In genomic region chr4:108608651-108609050, GRCm38 (mm10) we compare ENCODE assay signal across 21 mouse cellular contexts. TPM values are rescaled to one million over a fixed set of nuclear protein-coding genes. Genes with fewer than 3 reads are reported as not detected.
DNase-seq lines count a peak whose midpoint lies in the region.
"Had no signal": no experiment of that assay in that cellular context is flagged by ENCODE, and none has a peak within 500 bp of the region (broad histone marks: within the 10 kb centered on the region; RNA-seq: fewer than 3 reads in every experiment).

No protein-coding gene starts in this region.

- no peaks in the 10 kb centered on the region for H3K4me1 ChIP-seq in heart, embryonic 10.5 days
- H3K4me1 ChIP-seq: embryonic facial prominence, embryonic 10.5 days; embryonic facial prominence, embryonic 12.5 days; forebrain, embryonic 13.5 days; forebrain, embryonic 15.5 days had no signal

- peaks cover 51% of the 10 kb centered on the region for H3K36me3 ChIP-seq in heart, embryonic 10.5 days

- H3K4me3 ChIP-seq in heart, embryonic 10.5 days, result no peak overlapping the region
- H3K4me3 ChIP-seq: embryonic facial prominence, embryonic 10.5 days; embryonic facial prominence, embryonic 12.5 days; erythroblast, embryonic 14.5 days; forebrain, embryonic 13.5 days; forebrain, embryonic 15.5 days had no signal

- no peaks in the 10 kb centered on the region for H3K9me3 ChIP-seq in heart, embryonic 10.5 days
- H3K9me3 ChIP-seq: embryonic facial prominence, embryonic 10.5 days; embryonic facial prominence, embryonic 12.5 days; forebrain, embryonic 13.5 days; forebrain, embryonic 15.5 days; G1E had no signal

- H3K27ac ChIP-seq in heart, embryonic 10.5 days, result no peak overlapping the region
- H3K27ac ChIP-seq: embryonic facial prominence, embryonic 10.5 days; forebrain, embryonic 13.5 days; forebrain, embryonic 15.5 days had no signal

- H3K27me3 ChIP-seq in heart, embryonic 10.5 days (ENCODE audit: insufficient read depth, poor library complexity, severe bottlenecking), result no peaks in the 10 kb centered on the region
- H3K27me3 ChIP-seq: CH12.LX; embryonic facial prominence, embryonic 12.5 days; forebrain, embryonic 13.5 days; forebrain, embryonic 15.5 days had no signal

- WGBS in heart, embryonic 10.5 days, result 92% methylated on average over 3 of the region's 3 CpGs

- DNase-seq in adrenal gland, adult 2 months, result peak; percentile 50
- DNase-seq in adrenal gland, postnatal 10 days, result no peak
- peak; percentile 61 for DNase-seq in heart, adult 11 months
- no peak for DNase-seq in heart, embryonic 10.5 days (ENCODE audit: low spot score)
- DNase-seq in fibroblast of lung, adult 2 months (ENCODE audit: low read depth), result peak; percentile 10
- no peak for DNase-seq in kidney, adult 11 months
- DNase-seq: adrenal gland, adult 8-10 months; B cell, adult 2 months; cerebellum, adult 11 months; cerebellum, adult 2 months; cerebellum, adult 9-10 months; cerebellum, postnatal 10 days; cerebellum, postnatal 25 days; forebrain, postnatal 0 days had no signal

RNA-seq across cellular contexts. Expression of gene Cc2d1b, which starts 11.1 kb away (rescaled TPM):
- total RNA-seq in adrenal gland, adult 2 months (2021), result 10 to 100 TPM; 37.3 to 42.1 TPM
- polyA plus RNA-seq in adrenal gland, adult 2 months (2012; rRNA removed), result 26.7 and 33.0 TPM in 2 replicates
- total RNA-seq in adrenal gland, postnatal 10 days (2021), result 10 to 100 TPM; 28.4 to 38.6 TPM
- polyA plus RNA-seq in heart, embryonic 10.5 days (2016; fragmentation: Nextera tagmentation; extraction: Ambion mirVana), result 23.1 and 24.7 TPM in 2 replicates

RNA-seq across cellular contexts. Expression of gene Orc1, which starts 29.4 kb away (rescaled TPM):
- under 1 TPM; 0.20 to 0.24 TPM for total RNA-seq in adrenal gland, adult 2 months (2021)
- 0.04 TPM in 1 of 2 replicates, not detected in the other for polyA plus RNA-seq in adrenal gland, adult 2 months (2012; rRNA removed)
- 1 to 10 TPM; 1.7 to 2.2 TPM for total RNA-seq in adrenal gland, postnatal 10 days (2021)
- 11.7 and 14.3 TPM in 2 replicates for polyA plus RNA-seq in heart, embryonic 10.5 days (2016; fragmentation: Nextera tagmentation; extraction: Ambion mirVana)

RNA-seq across cellular contexts. Expression of gene Prpf38a, which starts 29.5 kb away (rescaled TPM):
- 10 to 100 TPM; 26.8 to 28.4 TPM for total RNA-seq in adrenal gland, adult 2 months (2021)
- polyA plus RNA-seq in adrenal gland, adult 2 months (2012; rRNA removed), result 0.66 and 0.99 TPM in 2 replicates
- total RNA-seq in adrenal gland, postnatal 10 days (2021), result 10 to 100 TPM; 35.0 to 36.3 TPM
- 75.5 and 88.7 TPM in 2 replicates for polyA plus RNA-seq in heart, embryonic 10.5 days (2016; fragmentation: Nextera tagmentation; extraction: Ambion mirVana)

Comparison
In these comparisons a context has a peak if more than half of its experiments do, and no peak if none do; other contexts are left out.
1. DNase-seq: peak in adrenal gland, adult 2 months (single experiment), heart, adult 11 months (single experiment) and fibroblast of lung, adult 2 months (single experiment); none in adrenal gland, postnatal 10 days (single experiment), heart, embryonic 10.5 days (single experiment) and kidney, adult 11 months (single experiment).